Mouse (Mus musculus) splenic B cell, adult 2 months (primary cell): ENCODE measurements around the gene Grem1.

Source experiments
- DNase-seq: peaks from one replicate; pipeline ENCODE4 v3.0.0-alpha.2; 2011; ENCODE audit warnings: low read depth, low spot score
- H3K27me3 ChIP-seq: 2 replicates; pipeline ENCODE4 v1.6.1; 2012; ENCODE audit warnings: mild to moderate bottlenecking, low read length, moderate library complexity, mixed read lengths; ENCODE audit not compliant: control insufficient read depth, poor library complexity, insufficient read depth, severe bottlenecking
- H3K36me3 ChIP-seq: 2 replicates; pipeline ENCODE4 v1.6.1; 2012; ENCODE audit warnings: mild to moderate bottlenecking, low read length, moderate library complexity, mixed read lengths; ENCODE audit not compliant: control insufficient read depth, poor library complexity, insufficient read depth, severe bottlenecking

Gene Grem1

DNA sequence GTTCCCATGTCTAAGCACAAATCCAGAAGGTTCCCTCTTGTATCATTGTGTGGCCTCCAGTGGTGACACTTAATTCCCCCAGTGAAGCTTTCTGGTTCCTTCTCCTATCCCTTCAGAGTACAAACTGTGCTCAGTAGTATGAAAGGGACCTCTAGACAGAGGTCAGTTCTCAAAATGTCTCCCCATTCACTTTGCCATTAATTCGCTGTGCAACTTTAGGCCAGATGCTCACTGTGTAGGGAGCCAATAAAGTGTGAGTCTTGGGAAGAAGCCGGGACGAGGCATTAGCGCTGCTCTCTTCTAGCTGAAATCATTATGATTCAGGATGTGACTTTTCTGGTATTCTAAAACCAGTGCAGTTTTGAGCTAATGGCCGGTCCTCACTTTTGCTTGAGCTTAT is 61.8 kb downstream of the Grem1 start:
- no peaks in the 10 kb centered on the region for H3K36me3 ChIP-seq
- no peaks in the 10 kb centered on the region for H3K27me3 ChIP-seq
- no peak for DNase-seq

- no peak for DNase-seq
- no peaks in the 10 kb centered on the region for H3K27me3 ChIP-seq
- H3K36me3 ChIP-seq: no peaks in the 10 kb centered on the region
These were observed 62.2 kb downstream of the Grem1 start for GRCm38 (mm10) chr2:113696222-113696621.
